10 mouse cellular contexts compared by ENCODE assay signal in the genomic region with DNA sequence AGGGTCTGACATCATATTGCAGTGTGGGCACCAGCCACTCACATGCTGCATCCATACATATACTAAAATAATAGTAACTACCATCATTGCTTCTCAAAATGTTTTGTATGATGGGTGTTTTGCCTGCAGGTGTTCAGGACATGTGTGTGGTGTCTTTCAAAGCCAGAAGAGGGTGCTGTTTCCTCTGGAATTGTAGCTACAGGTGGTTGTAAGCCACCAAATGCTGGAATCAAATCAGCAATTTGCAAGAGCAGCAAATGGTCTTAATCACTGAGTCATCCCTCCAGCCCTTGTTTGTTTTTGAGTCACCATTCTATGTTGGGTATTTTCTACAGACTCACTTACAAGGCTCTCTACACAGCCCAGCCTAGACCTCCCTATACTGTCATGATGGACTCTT. TPM values are rescaled to one million over a fixed set of nuclear protein-coding genes. Genes with fewer than 3 reads are reported as not detected.
DNase-seq lines count a peak whose midpoint lies in the region; ATAC-seq and TF ChIP-seq lines count a peak whose summit lies in the region.
"Had no signal": no experiment of that assay in that cellular context is flagged by ENCODE, and none has a peak within 500 bp of the region (broad histone marks: within the 10 kb centered on the region; RNA-seq: fewer than 3 reads in every experiment).

No protein-coding gene starts in this region.

- peak; percentile 62 for TF ChIP-seq CTCF in gastrocnemius, adult 2 months (IDR thresholded peaks at IDR 0.05)
- peak; percentile 31 for TF ChIP-seq CTCF in C2C12 (IDR thresholded peaks at IDR 0.05; ENCODE audit: control insufficient read depth, insufficient read depth, insufficient read length)

- H3K27me3 ChIP-seq in C2C12 (ENCODE audit: control insufficient read depth, insufficient read depth, insufficient read length), result no peaks in the 10 kb centered on the region

- H3ac ChIP-seq in C2C12 (ENCODE audit: control insufficient read depth, insufficient read length, low read depth), result no peak overlapping the region

- H3K27ac ChIP-seq in gastrocnemius, adult 2 months, result no peak overlapping the region
- H3K27ac ChIP-seq: embryonic facial prominence, embryonic 13.5 days; macrophage had no signal

- H3K4me3 ChIP-seq in gastrocnemius, adult 2 months, result no peak overlapping the region
- H3K4me3 ChIP-seq in C2C12 (ENCODE audit: insufficient read depth, poor library complexity, severe bottlenecking), result no peak overlapping the region
- H3K4me3 ChIP-seq: embryonic facial prominence, embryonic 13.5 days had no signal

- H3K36me3 ChIP-seq in C2C12 (ENCODE audit: control insufficient read depth, insufficient read depth), result peaks cover 25% of the 10 kb centered on the region

- H3K79me2 ChIP-seq in C2C12 (ENCODE audit: control insufficient read depth, insufficient read depth), result peaks cover 31% of the 10 kb centered on the region

- H3K79me3 ChIP-seq in C2C12 (ENCODE audit: low read depth), result peaks cover 22% of the 10 kb centered on the region

- intact Hi-C loops in gastrocnemius, adult 2 months (cut with DNase I), result loop anchor here (5.0 kb wide), 1 partner anchor 109 kb away; no protein-coding TSS in a partner anchor
- intact Hi-C loops in gastrocnemius, postnatal 14 days (cut with DNase I; ENCODE audit: low total_unique reads), result no loop called here

- ATAC-seq in inflammation-experienced regulatory T-cells, adult 6 months, result no peak

- no peak for DNase-seq in gastrocnemius, adult 2 months
- DNase-seq in gastrocnemius, postnatal 14 days, result no peak
- DNase-seq in adrenal gland, postnatal 36 days, result peak; percentile 35 to 60
- peak; percentile 53 for DNase-seq in large intestine, adult 2 months (ENCODE audit: low read depth, low spot score)
- DNase-seq in right cerebral cortex, postnatal 25 days, result no peak
- no peak for DNase-seq in neural tube, embryonic 10.5 days (ENCODE audit: extremely low spot score, low spot score)

TF ChIP-seq in C2C12, 6 proteins besides CTCF, POLR2A, EP300 and RAD21:
- TF ChIP-seq MYOG (IDR thresholded peaks at IDR 0.05; ENCODE audit: control insufficient read depth, extremely low read depth, insufficient read length) (no peak), MYOD1 (IDR thresholded peaks at IDR 0.05; ENCODE audit: control insufficient read depth, insufficient read length, low read depth) (no peak), FOSL1 (IDR thresholded peaks at IDR 0.05; ENCODE audit: insufficient read depth, low read length, poor library complexity, severe bottlenecking) (no peak), MAX (IDR thresholded peaks at IDR 0.05) (no peak), USF1 (IDR thresholded peaks at IDR 0.05; ENCODE audit: low read depth) (no peak), CEBPB (IDR thresholded peaks at IDR 0.05; ENCODE audit: low read depth) (no peak)
TF ChIP-seq in C2C12: peak in this region for 0.

RNA-seq across cellular contexts. Expression of gene Psmb4, which starts 1.8 kb away (rescaled TPM):
- 100 to 1,000 TPM; 176 to 198 TPM for total RNA-seq in gastrocnemius, adult 2 months (2021)
- total RNA-seq in gastrocnemius, postnatal 14 days (2021), result 100 to 1,000 TPM; 202 to 211 TPM
- 496 TPM for polyA plus RNA-seq in C2C12 (2012; fragmentation: generic; extraction: Trizol)
- total RNA-seq in adrenal gland, postnatal 36 days (2021), result 100 to 1,000 TPM; 338 to 350 TPM
- 281 and 331 TPM in 2 replicates for polyA plus RNA-seq in large intestine, adult 2 months (2012; rRNA removed)
- 100 to 1,000 TPM; 120 to 202 (median 164) TPM for polyA plus RNA-seq in inflammation-experienced regulatory T-cells, adult 6 months (2017; shearing (Covaris generic))

RNA-seq across cellular contexts. Expression of gene Selenbp1, which starts 44.3 kb away (rescaled TPM):
- 10 to 100 TPM; 10.1 to 28.6 TPM for total RNA-seq in gastrocnemius, adult 2 months (2021)
- total RNA-seq in gastrocnemius, postnatal 14 days (2021), result 1 to 10 TPM; 8.9 to 9.5 TPM
- 0.16 TPM for polyA plus RNA-seq in C2C12 (2012; fragmentation: generic; extraction: Trizol)
- 10 to 100 TPM; 40.5 to 81.7 TPM for total RNA-seq in adrenal gland, postnatal 36 days (2021)
- 74.0 and 82.8 TPM in 2 replicates for polyA plus RNA-seq in large intestine, adult 2 months (2012; rRNA removed)
- polyA plus RNA-seq in inflammation-experienced regulatory T-cells, adult 6 months (2017; shearing (Covaris generic)), result 1 to 10 TPM in 2 of 3 experiments, under 1 TPM in 1; 0.36 to 2.2 (median 1.5) TPM

RNA-seq across cellular contexts. Expression of gene Pogz, which starts 51.2 kb away (rescaled TPM):
- total RNA-seq in gastrocnemius, adult 2 months (2021), result 10 to 100 TPM; 14.9 to 18.4 TPM
- total RNA-seq in gastrocnemius, postnatal 14 days (2021), result 10 to 100 TPM; 13.9 to 18.1 TPM
- 8.7 TPM for polyA plus RNA-seq in C2C12 (2012; fragmentation: generic; extraction: Trizol)
- 10 to 100 TPM; 28.1 to 32.8 TPM for total RNA-seq in adrenal gland, postnatal 36 days (2021)
- polyA plus RNA-seq in large intestine, adult 2 months (2012; rRNA removed), result 8.4 and 11.6 TPM in 2 replicates
- polyA plus RNA-seq in inflammation-experienced regulatory T-cells, adult 6 months (2017; shearing (Covaris generic)), result 10 to 100 TPM in 2 of 3 experiments, 1 to 10 TPM in 1; 9.4 to 20.5 (median 15.2) TPM

Comparison
In these comparisons a context has a peak if more than half of its experiments do, and no peak if none do; other contexts are left out.
1. DNase-seq: peak in adrenal gland, postnatal 36 days (2 of 2) and large intestine, adult 2 months (single experiment); none in gastrocnemius, adult 2 months (single experiment), gastrocnemius, postnatal 14 days (single experiment), right cerebral cortex, postnatal 25 days (single experiment) and neural tube, embryonic 10.5 days (single experiment).